Mouse (Mus musculus) thymus, postnatal 10 days (tissue): ENCODE data around the gene Nnmt.

Experiments used
- DNase-seq, 2 experiments: peaks; one replicate each; pipeline ENCODE4 v3.0.0; 2021; ENCODE audit warnings: low spot score in 2 of 2

Gene Nnmt

DNA sequence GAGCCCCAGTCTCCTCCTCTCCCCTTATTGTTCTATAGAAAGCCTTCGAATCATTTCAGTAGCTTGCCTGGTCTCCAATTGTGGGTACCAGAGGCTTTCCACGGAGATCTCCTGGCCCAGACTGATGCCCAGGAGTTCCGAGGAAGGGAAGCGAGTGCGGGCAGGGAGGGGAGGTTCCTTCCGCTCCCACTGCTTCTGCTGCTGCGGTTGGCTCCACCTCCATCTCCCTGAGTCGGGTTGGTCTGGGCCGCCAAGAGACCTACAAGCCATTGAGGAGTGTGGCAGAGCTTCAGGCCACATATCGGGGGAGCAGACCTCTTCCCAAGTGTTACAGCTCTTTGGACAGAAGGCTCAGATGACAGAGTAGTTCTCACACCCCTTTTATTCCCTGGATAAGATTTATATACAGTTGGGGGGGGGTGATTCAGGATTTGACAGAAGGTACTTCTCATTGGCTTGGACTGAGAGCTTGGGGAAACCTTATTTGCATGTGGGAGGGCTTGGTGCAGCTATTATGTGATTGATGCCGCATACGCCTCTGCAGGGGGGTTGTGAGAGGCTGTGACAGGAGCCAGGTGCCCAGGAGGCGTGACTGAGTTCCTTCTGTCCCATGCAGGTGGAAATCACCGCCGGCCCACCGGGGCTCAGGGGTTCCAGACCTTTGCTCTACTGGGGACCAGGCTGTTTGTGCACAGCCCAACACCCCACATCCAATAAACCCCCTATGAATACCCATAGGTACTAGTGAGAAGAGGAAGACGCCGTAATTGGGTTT is 30.8 kb upstream of the Nnmt start:
- DNase-seq: peak in 1 of 2 experiments; percentile 1

DNA sequence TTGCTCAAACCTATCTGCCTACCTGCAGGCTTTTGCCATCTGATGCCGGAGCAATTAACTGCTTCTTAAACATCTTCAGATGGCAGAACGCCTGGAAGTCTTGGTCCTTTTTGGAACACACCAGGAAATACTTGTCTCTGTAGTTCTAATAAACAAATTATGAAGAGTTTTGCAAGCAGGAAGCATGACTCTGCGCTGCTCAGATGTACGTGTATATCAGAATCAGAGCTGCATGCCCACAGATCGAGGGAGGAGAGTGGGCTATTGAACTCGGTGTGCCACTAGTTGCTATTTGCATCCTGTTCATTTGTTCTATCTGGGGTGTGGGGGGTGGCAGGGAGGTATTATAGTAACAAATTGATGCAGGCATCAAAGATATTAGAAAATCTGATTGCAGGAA is 28.2 kb upstream of the Nnmt start:
- DNase-seq: peak in 1 of 2 experiments; percentile 0

DNA sequence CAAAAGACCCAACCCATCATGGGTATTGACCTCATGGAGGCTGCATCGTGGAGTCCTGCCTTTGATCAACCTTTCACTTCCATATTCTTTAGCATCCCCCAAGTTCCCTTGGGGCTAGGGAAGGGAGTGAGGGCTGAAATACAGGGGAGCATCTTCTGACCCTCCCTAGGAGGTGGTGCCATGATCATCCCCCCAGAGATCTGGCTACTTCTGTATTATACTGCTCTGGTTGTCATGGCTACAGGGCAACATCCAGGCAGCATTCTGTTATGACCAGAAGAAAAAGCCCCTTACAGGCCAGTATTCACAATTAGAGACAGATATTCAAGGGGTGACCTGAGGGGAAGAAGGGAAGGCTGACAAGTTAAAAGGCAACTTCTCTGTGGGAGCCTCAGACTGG is 14.3 kb upstream of the Nnmt start:
- DNase-seq: no peak

DNA sequence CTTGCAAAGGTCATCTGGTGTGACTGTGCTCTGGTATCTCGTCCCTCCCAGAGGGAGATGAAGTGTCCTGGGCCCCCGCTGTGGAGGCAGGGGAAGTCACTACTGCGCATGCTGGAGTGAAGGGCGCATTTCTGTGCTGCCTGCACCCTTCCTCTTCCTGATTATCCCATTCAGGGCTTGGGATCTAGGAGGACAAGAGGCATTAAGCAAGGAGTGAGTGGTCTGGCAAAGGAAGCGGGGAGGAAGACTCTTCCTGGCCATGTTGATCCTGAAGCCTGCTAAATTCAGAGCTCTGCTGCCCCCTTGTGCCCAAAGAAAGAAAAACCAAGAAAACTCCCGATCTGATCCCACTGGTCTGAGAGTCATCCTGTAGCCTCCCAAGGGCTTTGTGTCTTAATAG is 13.6 kb upstream of the Nnmt start:
- DNase-seq: peak; percentile 7 to 48

DNA sequence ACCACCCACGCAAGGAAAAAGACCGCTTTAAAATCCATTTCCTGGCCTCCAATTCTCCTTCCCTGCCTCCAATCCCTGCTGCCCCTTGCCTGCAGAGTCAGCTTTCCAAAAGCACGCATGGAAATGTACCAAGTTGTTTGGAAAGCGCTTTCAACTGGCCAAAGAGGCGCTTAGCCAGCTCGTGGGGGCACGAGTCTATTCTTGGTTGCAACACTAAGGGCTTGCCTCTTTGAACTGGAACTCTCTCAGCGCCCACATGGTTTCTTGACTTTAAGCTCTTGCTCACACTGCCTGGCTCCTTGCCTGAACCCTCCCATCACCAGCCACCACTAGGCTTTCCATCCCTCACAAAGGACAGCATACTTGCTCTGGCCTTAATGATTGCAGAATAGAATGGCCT is 13.2 kb upstream of the Nnmt start:
- no peak for DNase-seq

DNA sequence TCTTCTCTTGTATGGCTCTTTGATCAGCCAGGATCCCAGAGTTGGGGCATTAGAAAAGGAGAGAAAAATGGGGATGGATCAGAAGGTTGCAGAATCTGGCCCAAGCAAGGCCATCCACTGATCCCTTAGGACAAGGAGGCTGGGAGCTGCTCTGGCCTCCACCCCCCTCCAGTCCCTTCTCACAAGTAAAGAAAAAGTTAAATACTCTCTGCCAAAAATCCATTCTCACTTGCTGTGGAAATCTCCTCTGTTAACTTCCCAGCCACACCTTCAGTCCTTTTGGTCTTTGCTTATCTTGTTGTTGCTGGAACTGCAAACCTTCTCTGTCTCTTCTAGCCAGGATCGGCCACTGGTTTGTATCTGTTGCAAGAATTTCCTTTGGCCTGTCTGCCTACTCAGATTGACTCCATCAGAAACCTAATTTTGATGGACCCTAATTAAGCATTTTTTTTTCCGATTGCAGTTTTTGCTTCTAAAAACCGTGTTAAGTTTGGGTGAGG is 12.6 kb upstream of the Nnmt start:
- no peak for DNase-seq

DNA sequence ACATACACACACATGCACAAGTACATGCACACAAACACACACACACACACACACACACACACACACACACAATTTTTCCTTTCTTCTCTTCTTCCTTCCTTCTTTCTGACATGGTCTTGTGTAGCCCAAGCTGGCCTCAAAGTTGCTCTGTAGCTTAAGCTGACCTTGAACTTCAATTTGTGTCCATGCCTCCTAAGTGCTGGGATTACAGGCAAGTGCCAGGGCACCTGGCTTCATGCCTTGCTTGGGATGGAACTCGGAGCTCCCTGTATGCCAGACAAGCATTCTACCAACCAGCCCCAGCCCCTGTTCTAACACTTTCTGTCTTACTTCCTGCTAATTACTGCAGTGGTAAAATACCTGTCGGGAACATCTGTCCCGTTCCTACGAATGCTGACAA is 8.3 kb upstream of the Nnmt start:
- DNase-seq: no peak

DNA sequence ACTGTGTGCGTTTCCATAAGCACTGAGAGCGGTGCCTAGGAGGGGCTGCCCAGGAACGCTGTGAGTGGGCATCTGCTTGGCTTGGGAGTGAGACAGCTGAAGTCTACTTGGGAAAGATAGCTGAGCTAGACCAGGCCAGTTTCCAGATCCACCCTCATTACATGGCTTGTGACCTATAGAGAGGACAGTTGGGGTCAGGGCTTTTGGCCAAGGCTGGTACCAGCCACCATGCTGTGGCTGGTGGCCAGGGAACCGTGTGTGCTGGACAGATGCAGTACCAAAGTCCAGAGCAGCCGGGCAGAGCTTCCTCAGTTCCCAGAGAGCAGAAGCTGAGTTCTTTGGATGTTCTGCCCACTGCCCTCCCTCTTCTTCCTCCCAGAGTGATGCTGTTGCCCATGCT is 7.6 kb upstream of the Nnmt start:
- no peak for DNase-seq

DNA sequence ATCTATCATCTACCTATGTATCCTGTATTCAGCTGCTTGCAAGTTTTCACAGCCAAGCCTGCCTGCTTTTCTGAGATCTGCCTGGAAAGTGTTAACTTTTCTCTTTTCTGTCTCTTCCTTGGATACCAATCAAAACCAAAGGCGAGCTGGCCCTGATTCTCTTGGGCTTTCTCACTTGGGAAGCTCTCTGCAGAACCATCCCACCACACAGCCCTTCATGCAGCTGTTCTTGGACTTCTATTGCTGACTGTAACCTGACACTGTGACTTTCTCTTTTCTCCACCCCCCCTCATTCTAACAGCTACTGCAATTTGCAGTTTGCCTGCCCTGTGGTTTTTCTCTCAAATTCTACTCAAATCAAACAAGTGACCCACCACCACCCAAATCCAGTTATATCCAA is 6.1 kb upstream of the Nnmt start:
- DNase-seq: no peak

DNA sequence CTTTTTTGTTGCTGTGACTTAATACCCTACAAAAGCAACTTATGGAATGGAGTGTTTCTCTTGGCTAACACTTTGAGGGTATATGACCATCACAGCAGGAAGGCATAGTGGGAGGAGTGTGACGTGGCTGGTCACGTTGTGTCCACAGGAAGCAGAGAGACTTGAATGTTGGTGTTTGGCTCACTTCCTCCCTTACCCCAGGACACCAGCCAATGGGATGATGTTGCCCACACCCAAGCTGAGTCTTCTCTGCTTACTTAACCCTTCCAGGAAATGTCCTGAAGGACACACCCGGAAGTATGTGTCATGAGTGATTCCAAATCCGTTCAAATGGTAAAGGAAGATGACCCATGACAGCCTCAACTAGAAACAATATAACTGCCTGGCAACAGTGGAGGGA is 4.8 kb upstream of the Nnmt start:
- DNase-seq: no peak

DNA sequence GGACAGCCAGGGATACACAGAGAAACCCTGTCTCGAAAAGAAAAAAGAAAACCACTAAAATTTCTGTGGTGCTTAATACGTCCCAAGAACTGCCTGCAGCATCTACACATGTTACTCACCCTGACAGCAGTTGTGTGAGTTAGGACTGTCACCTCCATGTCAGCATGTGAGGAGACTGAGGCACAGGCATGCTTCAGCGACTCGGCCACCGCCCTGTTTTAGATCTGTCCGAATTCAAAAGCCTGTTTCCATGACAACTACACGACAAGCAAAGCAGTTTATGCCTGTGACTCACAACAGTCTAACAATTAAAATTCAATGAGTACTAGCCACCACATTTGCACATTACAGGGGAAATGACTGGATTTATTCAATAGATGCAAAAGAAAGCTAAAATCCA is 2.5 kb upstream of the Nnmt start:
- no peak for DNase-seq

DNA sequence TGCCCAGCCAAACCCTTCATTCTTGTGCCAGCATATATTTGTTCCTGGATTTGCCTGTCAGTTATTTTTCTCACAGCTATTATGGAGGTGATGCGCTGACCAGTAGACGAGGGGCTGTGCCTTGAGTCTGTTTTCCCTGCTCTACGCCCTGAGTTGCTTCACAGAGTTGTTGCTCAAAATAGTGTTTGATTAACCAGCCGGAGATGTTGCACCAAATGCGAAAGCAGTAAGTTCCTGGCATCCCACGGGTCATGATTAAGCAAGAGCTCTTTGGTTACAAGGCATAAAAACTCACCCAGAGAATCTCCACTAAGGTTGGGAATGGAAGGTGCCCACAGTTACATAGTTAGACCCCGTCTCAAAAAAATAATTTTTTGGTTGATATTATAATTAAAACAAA is 1.2 kb upstream of the Nnmt start:
- DNase-seq: no peak

DNA sequence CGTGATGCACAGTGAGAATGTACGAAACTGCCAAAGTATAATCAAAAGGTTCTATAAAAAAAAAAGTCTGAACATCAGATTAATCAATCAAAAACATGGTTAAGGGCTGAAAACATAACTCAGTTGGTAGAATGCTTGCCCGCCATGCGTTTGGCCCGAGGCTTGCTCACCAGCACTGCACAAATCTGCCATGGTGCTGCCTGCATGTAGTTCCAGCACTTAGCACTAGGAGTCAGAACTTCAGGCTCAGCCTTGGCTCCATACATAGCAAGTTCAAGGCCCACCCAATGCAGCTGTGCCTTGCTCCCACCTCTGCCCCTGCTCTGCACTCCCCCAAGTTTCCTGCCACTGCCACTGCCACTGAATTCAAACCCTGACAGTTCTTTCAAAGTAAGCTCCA is 744 bp upstream of the Nnmt start:
- no peak for DNase-seq

DNA sequence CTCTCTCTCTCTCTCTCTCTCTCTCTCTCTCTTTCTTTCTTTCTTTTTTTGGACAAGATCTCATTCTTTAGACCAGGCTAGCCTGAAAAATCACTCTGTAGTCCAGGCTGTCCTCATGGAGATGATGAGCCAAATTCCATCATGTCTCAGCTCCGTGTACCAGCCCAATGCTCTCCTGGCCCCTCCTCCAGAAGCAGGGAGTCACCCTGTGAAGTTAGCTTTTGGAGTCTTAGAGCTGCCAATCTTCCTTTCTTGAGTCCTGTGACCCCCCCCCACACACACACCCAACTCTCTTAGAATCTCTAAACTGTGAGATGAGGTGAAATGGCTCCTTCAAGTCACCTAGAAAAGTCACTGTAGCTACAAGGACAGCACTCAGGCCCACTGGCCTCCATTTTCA is 727 bp downstream of the Nnmt start:
- DNase-seq: no peak

DNA sequence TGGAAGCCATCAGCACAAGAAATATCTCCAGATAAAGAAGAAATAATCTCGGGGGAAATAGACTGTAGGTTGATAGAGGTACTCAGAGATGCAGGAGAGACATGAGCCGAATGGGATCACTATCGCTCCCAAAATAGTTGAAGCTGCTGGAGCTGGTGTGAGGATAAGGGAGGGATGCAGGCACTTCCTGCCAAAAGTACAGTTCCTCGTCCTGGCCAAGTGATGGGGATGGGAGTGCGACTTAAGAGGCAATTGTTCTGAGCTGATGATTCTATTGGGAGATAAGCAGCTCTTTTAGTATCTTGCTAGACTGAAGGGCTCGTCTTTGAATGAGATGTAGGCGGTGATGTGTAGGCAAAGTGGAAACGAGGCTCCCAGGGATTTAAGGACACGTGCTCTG is 4.1 kb downstream of the Nnmt start:
- no peak for DNase-seq

DNA sequence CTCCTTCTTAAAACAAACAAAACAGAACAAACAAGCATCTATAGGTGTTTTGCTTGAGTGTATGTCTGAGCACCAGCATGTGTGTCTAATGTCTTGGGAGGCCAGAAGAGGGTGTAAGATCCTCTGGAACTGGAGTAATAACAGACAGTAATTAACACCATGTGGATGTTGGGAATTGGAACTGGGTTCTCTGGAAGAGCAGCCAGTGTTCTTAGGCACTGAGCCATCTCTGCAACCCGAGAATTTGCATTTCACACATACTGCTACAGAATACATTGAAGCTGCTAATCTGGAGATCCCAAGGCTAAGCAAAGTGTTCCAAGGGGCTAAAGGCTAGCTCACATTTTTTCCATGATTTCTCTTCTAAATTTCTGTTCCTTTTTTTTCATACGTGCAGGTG is 4.9 kb downstream of the Nnmt start:
- no peak for DNase-seq

DNA sequence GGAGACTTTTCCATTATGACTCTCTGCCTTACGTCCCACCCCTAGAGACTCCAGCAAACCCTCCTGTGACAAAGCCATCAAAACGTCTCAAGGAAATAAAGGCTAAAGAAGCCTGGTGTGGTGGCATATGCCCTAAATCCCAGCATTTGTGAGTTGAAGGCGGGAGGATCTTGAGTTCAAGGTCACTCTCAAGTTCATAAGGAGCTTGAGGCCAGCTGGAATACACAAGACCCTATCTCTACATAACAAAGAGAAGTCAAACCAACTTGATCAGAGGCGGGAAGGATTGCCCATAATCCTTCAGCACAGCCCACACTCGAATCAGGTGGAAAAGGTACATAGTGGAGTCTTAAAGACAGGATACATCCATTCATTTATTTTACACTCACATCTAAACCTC is 7.5 kb downstream of the Nnmt start:
- no peak for DNase-seq

DNA sequence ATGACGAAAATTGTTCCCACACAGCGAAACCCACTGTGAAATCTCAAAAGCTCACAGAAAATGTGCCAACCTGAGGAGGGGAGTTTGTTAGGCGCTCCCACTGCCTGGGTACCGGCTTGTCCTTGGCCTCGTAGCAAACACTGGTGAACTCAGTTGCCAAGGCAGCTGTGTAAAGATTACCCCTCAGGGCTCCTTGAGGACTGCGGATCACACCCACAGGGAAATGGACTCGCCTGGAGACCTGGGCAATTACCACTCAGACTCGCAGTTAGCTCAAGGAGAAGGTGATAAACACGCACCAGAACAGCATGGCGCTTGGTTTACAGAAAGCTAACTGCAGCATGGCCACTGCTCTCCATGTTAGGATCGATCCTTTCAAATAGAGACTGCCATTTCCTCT is 8.0 kb downstream of the Nnmt start:
- DNase-seq: no peak

DNA sequence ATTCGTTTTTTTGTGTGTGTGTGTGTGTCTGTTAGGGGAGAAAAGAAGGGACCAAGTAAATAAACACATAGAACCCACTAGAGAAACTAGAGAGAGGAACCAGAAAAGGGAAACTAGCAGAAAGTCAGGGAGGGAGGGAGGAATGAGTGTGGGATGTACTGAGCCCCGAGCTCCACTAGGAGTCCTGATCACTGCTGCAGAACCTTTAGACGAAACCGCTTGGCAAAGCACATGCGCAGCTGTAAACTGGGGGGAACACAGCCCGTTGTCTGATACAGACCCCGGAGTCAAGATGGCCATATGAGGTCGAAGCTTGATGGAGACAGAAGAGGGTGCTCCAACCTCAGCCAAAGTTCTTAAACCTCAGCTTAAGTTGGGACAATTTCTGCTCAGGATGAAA is 11.0 kb downstream of the Nnmt start:
- no peak for DNase-seq

DNA sequence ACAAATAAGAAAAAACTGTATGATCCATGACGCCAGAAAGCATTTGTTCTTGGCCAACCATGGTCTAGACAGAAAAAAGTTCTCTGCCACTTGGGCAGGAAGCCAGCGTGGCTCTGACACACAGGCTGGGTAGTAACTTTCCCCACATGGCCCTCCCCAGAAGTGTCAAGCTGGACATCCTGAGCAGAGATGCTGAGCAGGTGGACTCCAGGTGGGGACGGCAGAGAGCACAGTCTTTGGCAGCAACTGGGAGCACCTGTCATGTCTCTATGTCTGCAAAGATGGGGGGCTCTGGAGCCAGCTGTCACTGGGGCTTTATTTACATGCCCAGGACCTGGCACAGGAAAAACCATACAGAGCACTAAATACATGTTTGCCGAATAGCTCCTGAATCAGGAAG is 14.3 kb downstream of the Nnmt start:
- DNase-seq: no peak

DNA sequence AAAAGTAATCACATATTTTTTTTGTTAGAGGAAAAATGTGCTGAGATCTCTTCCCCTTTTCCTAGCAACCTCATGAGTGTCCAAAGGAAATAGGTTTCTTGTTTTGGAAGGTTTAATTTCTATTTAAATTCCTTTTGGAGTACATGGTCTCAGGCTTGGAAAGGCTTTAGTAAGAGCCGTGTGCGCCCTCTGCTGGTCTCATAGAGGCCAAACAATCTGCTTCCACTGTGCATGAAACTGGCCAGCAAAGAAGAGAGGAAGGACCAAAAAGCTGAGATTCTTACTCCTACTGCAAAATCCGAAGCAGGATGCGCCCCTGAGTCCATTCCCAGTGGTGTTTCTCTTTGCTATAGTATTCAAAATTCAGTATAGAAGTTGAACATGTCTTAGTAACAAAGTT is 18.6 kb downstream of the Nnmt start:
- peak; percentile 5 to 56 for DNase-seq

DNA sequence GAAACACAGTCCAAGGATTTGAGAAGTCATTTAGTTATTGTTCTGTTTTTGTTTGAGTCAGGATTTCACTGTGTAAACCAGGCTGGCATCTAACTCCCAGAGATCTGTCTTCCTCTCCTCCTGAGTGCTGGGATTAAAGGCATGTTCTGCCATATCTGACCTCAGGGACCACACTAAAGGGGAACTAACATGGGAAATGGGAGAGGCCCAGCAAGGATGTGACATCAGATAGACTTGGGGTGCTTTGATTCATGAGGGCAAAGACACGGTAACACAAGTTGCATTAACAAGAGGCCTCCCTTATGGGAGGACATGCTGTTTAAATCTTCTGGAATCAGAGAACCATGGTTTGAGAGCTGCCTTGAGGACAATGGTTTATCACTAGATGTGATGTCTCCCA is 24.1 kb downstream of the Nnmt start:
- DNase-seq: no peak

DNA sequence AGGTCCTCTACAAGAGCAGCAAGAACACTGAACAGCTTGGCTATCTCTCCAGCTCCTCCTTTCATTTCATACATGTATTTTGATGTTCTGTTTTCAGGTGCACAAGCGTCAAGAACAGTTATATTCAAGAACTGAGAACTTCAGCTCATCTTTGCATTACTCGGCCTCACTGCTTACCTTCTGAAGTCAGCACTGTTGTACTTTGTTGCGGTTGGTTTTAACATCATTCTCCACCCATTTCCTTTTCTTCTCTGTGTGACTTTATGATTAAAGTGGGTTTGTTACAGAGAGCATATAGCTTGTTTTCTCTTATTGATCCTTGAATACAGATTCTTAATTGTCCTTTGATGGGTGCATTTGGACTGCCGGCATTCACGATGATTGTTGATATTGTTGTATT is 42.6 kb downstream of the Nnmt start:
- DNase-seq: peak in 1 of 2 experiments; percentile 8

DNA sequence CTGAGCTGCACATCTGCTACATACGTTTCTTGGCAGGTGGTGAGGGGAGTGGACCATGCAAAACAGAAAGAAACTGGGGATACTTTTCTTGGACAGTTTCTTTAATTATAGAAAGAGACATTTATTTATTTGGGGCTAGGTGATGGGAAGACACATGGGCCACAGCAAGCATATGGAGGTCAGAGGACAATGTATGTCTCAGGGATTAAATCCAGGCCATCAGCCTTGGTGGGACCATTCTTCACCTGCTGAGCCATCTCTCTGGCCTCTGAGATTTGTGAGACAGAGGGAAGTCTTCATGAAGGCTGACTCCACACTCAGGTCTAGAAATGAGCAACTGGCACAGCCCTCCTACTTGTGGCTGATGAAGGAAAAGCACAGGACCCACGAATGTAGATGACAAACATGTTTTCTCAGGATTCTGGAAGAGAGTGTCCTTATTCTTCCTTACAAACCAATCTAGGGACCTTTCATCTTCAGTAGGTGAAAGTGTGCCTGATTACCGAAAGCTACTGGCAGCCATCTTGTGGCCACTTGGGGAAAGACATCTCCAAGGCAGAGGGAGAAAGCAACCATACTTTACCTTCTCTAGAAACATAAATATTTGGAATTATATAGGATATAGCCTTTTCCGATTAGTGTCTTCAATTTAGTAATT is 45.3 kb downstream of the Nnmt start:
- DNase-seq: peak; percentile 11 to 47
